Mouse (Mus musculus) neutrophil, adult 5-6 weeks (primary cell): Measurements from ENCODE around the gene Hacd1. TPM values are rescaled to one million over a fixed set of nuclear protein-coding genes. Genes with fewer than 3 reads are reported as not detected.

ENCODE experiments used
- total RNA-seq: library from RNA; stranded (forward); fragments of 200-1000 nt; gene quantifications from 2 replicates; pipeline ENCODE4 v1.2.3, GENCODE M21; 2017

The Hacd1 gene
- total RNA-seq, 1 experiment from 2014 or later: not detected

Other genes starting within 250 kb of the Hacd1 start
- gene Stam, start 18.0 kb upstream of the Hacd1 start, total RNA-seq: 30.8 and 33.3 TPM in 2 replicates
- gene Tmem236, start 118.4 kb upstream of the Hacd1 start, total RNA-seq: 0.25 TPM in 1 of 2 replicates, not detected in the other
- gene Mrc1, start 173.3 kb upstream of the Hacd1 start, total RNA-seq: 1.1 and 2.1 TPM in 2 replicates